ENCODE assay signal across 11 mouse cellular contexts in the genomic region with DNA sequence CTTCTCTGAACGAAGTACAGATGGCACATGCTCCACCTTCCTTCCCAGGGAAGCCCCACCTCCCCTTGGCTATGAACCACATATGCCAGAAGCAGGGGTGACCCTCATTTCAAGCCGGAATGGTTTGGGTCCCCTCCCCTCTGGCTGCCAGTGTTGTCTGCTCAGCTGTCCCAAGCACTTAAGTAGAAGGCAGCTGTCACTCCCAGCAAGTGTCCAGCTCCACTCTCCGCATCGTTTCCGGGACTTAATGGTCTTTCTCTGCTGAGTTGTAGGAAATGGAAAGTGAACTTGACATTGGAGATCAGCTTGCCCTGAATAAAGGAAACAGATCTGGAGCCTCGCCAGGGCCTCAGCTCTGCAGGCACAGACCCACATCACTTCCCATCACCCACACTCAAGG. TPM values are rescaled to one million over a fixed set of nuclear protein-coding genes. Genes with fewer than 3 reads are reported as not detected.
DNase-seq lines count a peak whose midpoint lies in the region; ATAC-seq and TF ChIP-seq lines count a peak whose summit lies in the region.
"Had no signal": no experiment of that assay in that cellular context is flagged by ENCODE, and none has a peak within 500 bp of the region (broad histone marks: within the 10 kb centered on the region; RNA-seq: fewer than 3 reads in every experiment).

No protein-coding gene starts in this region.

- H3K9me3 ChIP-seq in embryonic facial prominence, embryonic 14.5 days (ENCODE audit: control insufficient read depth, low read length): no peaks in the 10 kb centered on the region
- H3K9me3 ChIP-seq in embryonic facial prominence, embryonic 10.5 days: 0 out of 2 replicates have a peak, but pooled peaks cover 4% of the 10 kb centered on the region
- H3K9me3 ChIP-seq in lung, embryonic 14.5 days (ENCODE audit: low read depth, low read length): no peaks in the 10 kb centered on the region
- H3K9me3 ChIP-seq in forebrain, embryonic 12.5 days: no peaks in the 10 kb centered on the region
- H3K9me3 ChIP-seq: embryonic facial prominence, embryonic 13.5 days; neural tube, embryonic 12.5 days had no signal

- peak; percentile 66; the same call in 1 of the 2 replicates for ATAC-seq in embryonic facial prominence, embryonic 14.5 days (ENCODE audit: low read depth)
- no peak for ATAC-seq in lung, embryonic 14.5 days (ENCODE audit: insufficient read depth)
- no peak for ATAC-seq in forebrain, embryonic 12.5 days (ENCODE audit: low FRiP score)

- H3K4me3 ChIP-seq in embryonic facial prominence, embryonic 14.5 days (ENCODE audit: low read depth, low read length): no peak overlapping the region
- H3K4me3 ChIP-seq in embryonic facial prominence, embryonic 10.5 days: no peak overlapping the region
- no peak overlapping the region for H3K4me3 ChIP-seq in lung, embryonic 14.5 days (ENCODE audit: low read depth, low read length)
- H3K4me3 ChIP-seq in lung, adult 2 months (replicated peaks; ENCODE audit: extremely low read depth, low read depth, low read length): no peak overlapping the region
- H3K4me3 ChIP-seq in forebrain, embryonic 12.5 days (replicated peaks): no peak overlapping the region
- H3K4me3 ChIP-seq: embryonic facial prominence, embryonic 13.5 days; neural tube, embryonic 12.5 days had no signal

- no peak overlapping the region for H3K4me2 ChIP-seq in embryonic facial prominence, embryonic 14.5 days (ENCODE audit: low read depth, low read length)
- no peak overlapping the region for H3K4me2 ChIP-seq in lung, embryonic 14.5 days
- H3K4me2 ChIP-seq in forebrain, embryonic 12.5 days: no peak overlapping the region
- H3K4me2 ChIP-seq: embryonic facial prominence, embryonic 13.5 days; neural tube, embryonic 12.5 days had no signal

- no peaks in the 10 kb centered on the region for H3K36me3 ChIP-seq in embryonic facial prominence, embryonic 14.5 days (ENCODE audit: control insufficient read depth, insufficient read depth, low read length)
- H3K36me3 ChIP-seq in embryonic facial prominence, embryonic 10.5 days (replicated peaks): no peaks in the 10 kb centered on the region
- H3K36me3 ChIP-seq in lung, embryonic 14.5 days (ENCODE audit: insufficient read depth): no peaks in the 10 kb centered on the region
- no peaks in the 10 kb centered on the region for H3K36me3 ChIP-seq in forebrain, embryonic 12.5 days (replicated peaks)
- H3K36me3 ChIP-seq: embryonic facial prominence, embryonic 13.5 days; neural tube, embryonic 12.5 days had no signal

- DNase-seq in embryonic facial prominence, embryonic 14.5 days (ENCODE audit: low spot score): peak; percentile 79
- DNase-seq in embryonic facial prominence, embryonic 10.5 days (ENCODE audit: low spot score): no peak
- DNase-seq in lung, embryonic 14.5 days: peak; percentile 72
- DNase-seq in lung, adult 2 months: no peak
- DNase-seq in kidney, postnatal 10 days: peak; percentile 78
- DNase-seq in retina, postnatal 1 day: peak; percentile 70
- no peak for DNase-seq in spleen, postnatal 10 days (ENCODE audit: low spot score in 2 of 2)

- no peak overlapping the region for H3K9ac ChIP-seq in embryonic facial prominence, embryonic 14.5 days (ENCODE audit: low read depth, low read length)
- no peak overlapping the region for H3K9ac ChIP-seq in lung, embryonic 14.5 days
- H3K9ac ChIP-seq in forebrain, embryonic 12.5 days: no peak overlapping the region
- H3K9ac ChIP-seq: embryonic facial prominence, embryonic 13.5 days; neural tube, embryonic 12.5 days had no signal

- 45% methylated on average over 5 of the region's 6 CpGs for WGBS in embryonic facial prominence, embryonic 14.5 days
- WGBS in embryonic facial prominence, embryonic 10.5 days: 72% methylated on average over 6 of the region's 6 CpGs
- WGBS in lung, embryonic 14.5 days: 23% methylated on average over 6 of the region's 6 CpGs
- WGBS in lung, adult 2 months: 23% methylated on average over 6 of the region's 6 CpGs
- WGBS in forebrain, embryonic 12.5 days: 84% methylated on average over 6 of the region's 6 CpGs

- TF ChIP-seq POLR2A in lung, adult 2 months (IDR thresholded peaks at IDR 0.05; ENCODE audit: borderline replicate concordance, extremely low read depth, low read depth, low read length): no peak

- H3K4me1 ChIP-seq in embryonic facial prominence, embryonic 14.5 days (ENCODE audit: control insufficient read depth, insufficient read depth, low read length): peaks cover 11% of the 10 kb centered on the region
- peaks cover 26% of the 10 kb centered on the region for H3K4me1 ChIP-seq in embryonic facial prominence, embryonic 10.5 days
- peaks cover 7% of the 10 kb centered on the region for H3K4me1 ChIP-seq in lung, embryonic 14.5 days (ENCODE audit: insufficient read depth)
- H3K4me1 ChIP-seq in lung, adult 2 months (ENCODE audit: control insufficient read depth, insufficient read depth, low read length): peaks cover 3% of the 10 kb centered on the region
- H3K4me1 ChIP-seq in forebrain, embryonic 12.5 days: peaks cover 11% of the 10 kb centered on the region; the same call in 1 of the 2 replicates

- H3K27ac ChIP-seq in embryonic facial prominence, embryonic 14.5 days (replicated peaks; ENCODE audit: low read depth, low read length): no peak overlapping the region
- no peak overlapping the region for H3K27ac ChIP-seq in embryonic facial prominence, embryonic 10.5 days (replicated peaks)
- no peak overlapping the region for H3K27ac ChIP-seq in lung, embryonic 14.5 days (ENCODE audit: low read depth)
- H3K27ac ChIP-seq in forebrain, embryonic 12.5 days: no peak overlapping the region
- H3K27ac ChIP-seq: embryonic facial prominence, embryonic 13.5 days; neural tube, embryonic 12.5 days had no signal

- no peaks in the 10 kb centered on the region for H3K27me3 ChIP-seq in embryonic facial prominence, embryonic 14.5 days (replicated peaks; ENCODE audit: control insufficient read depth, insufficient read depth, low read length)
- no peaks in the 10 kb centered on the region for H3K27me3 ChIP-seq in embryonic facial prominence, embryonic 10.5 days (replicated peaks; ENCODE audit: low read depth, poor library complexity, severe bottlenecking)
- no peaks in the 10 kb centered on the region for H3K27me3 ChIP-seq in lung, embryonic 14.5 days (ENCODE audit: insufficient read depth, low read length)
- no peaks in the 10 kb centered on the region for H3K27me3 ChIP-seq in forebrain, embryonic 12.5 days
- H3K27me3 ChIP-seq: embryonic facial prominence, embryonic 13.5 days; neural tube, embryonic 12.5 days had no signal

- TF ChIP-seq CTCF in lung, embryonic 14.5 days (IDR thresholded peaks at IDR 0.05; ENCODE audit: low read depth): no peak
- no peak for TF ChIP-seq CTCF in lung, adult 2 months (IDR thresholded peaks at IDR 0.05; ENCODE audit: insufficient read depth, low read length)

RNA-seq across cellular contexts. Expression of gene Fcnb, which starts 53.9 kb away (rescaled TPM):
- polyA plus RNA-seq in embryonic facial prominence, embryonic 14.5 days (2014; fragmentation: Nextera tagmentation; extraction: Ambion mirVana): 0.67 and 1.0 TPM in 2 replicates
- polyA plus RNA-seq in embryonic facial prominence, embryonic 10.5 days (2016; fragmentation: Nextera tagmentation; extraction: Ambion mirVana): not detected in 2 replicates
- 0.30 TPM in 1 of 2 replicates, not detected in the other for polyA plus RNA-seq in lung, embryonic 14.5 days (2014; fragmentation: Nextera tagmentation; extraction: Ambion mirVana)
- 0.13 TPM in 1 of 2 replicates, not detected in the other for polyA plus RNA-seq in lung, adult 2 months (2012; rRNA removed)
- polyA plus RNA-seq in forebrain, embryonic 12.5 days (2016; fragmentation: Nextera tagmentation; extraction: Ambion mirVana): 0.29 TPM in 1 of 2 replicates, not detected in the other
- polyA plus RNA-seq: embryonic facial prominence, embryonic 13.5 days; testis, adult 2 months had no signal

RNA-seq across cellular contexts. Expression of gene Olfm1, which starts 54.2 kb away (rescaled TPM):
- 45.1 and 46.1 TPM in 2 replicates for polyA plus RNA-seq in embryonic facial prominence, embryonic 14.5 days (2014; fragmentation: Nextera tagmentation; extraction: Ambion mirVana)
- 16.8 and 20.4 TPM in 2 replicates for polyA plus RNA-seq in embryonic facial prominence, embryonic 10.5 days (2016; fragmentation: Nextera tagmentation; extraction: Ambion mirVana)
- polyA plus RNA-seq in lung, embryonic 14.5 days (2014; fragmentation: Nextera tagmentation; extraction: Ambion mirVana): 14.4 and 16.1 TPM in 2 replicates
- 33.7 TPM in 2 replicates for polyA plus RNA-seq in lung, adult 2 months (2012; rRNA removed)
- polyA plus RNA-seq in forebrain, embryonic 12.5 days (2016; fragmentation: Nextera tagmentation; extraction: Ambion mirVana): 79.8 and 81.5 TPM in 2 replicates

Comparison
In these comparisons a context has a peak if more than half of its experiments do, and no peak if none do; other contexts are left out.
1. DNase-seq: peak in embryonic facial prominence, embryonic 14.5 days (single experiment), lung, embryonic 14.5 days (single experiment), kidney, postnatal 10 days (single experiment) and retina, postnatal 1 day (single experiment); none in embryonic facial prominence, embryonic 10.5 days (single experiment), lung, adult 2 months (single experiment) and spleen, postnatal 10 days (0 of 2).